Mouse (Mus musculus): ENCODE measurements around the gene Icosl. TPM values are rescaled to one million over a fixed set of nuclear protein-coding genes. Genes with fewer than 3 reads are reported as not detected.

Icosl gene
- polyA plus RNA-seq, 2 experiments: 2.2 to 2.4 TPM

DNA sequence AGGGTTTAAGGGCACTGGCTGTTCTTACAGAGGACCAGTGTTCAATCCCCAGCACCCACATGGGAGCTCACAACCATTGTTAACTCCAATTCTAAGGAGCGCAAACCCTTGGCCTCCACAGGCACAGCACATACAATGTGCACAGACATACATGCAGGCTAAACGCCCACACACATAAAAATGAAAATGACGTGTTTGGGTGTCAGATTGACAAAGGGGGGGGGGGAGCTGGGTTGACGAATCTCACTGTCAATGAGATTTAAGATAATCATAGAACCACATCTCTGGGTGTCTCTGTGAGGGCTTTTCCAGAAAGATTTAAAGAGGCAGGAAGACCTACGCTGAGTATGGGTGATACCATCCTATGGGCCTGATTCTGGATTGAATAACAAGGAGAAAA lies 57.2 kb downstream of the Icosl start:
- H3K27me3 ChIP-seq (ENCODE audit: control insufficient read depth, insufficient read depth, low read length): no peaks in the 10 kb centered on the region
- no peak for DNase-seq (ENCODE audit: low read depth in 3 of 3, low spot score in 3 of 3)
- ATAC-seq (ENCODE audit: insufficient read depth): no peak
- no peak overlapping the region for H3K4me3 ChIP-seq (ENCODE audit: insufficient read depth in 1 of 2, low read depth in 2 of 2, low read length in 2 of 2)
- H3K4me1 ChIP-seq (replicated peaks; ENCODE audit: control insufficient read depth in 2 of 2, insufficient read depth in 2 of 2, low read length in 1 of 2): peaks cover 0 to 2% of the 10 kb centered on the region in 2 experiments; a peak in 2 of 4 replicates
- H3K36me3 ChIP-seq (replicated peaks; ENCODE audit: control insufficient read depth, insufficient read depth, low read depth): no peaks in the 10 kb centered on the region
- H3K9ac ChIP-seq (replicated peaks): no peak overlapping the region
- H3K9me3 ChIP-seq (ENCODE audit: control insufficient read depth, low read length): no peaks in the 10 kb centered on the region
- TF ChIP-seq EP300 (IDR thresholded peaks at IDR 0.05; ENCODE audit: low read depth) (no peak), CTCF (IDR thresholded peaks at IDR 0.05; ENCODE audit: low read depth) (no peak)
- H3K27ac ChIP-seq: no peak overlapping the region
- 62% methylated on average over 5 of the region's 5 CpGs for WGBS (ENCODE audit: insufficient replicate concordance)
- H3K4me2 ChIP-seq (ENCODE audit: low read depth): no peak overlapping the region

DNA sequence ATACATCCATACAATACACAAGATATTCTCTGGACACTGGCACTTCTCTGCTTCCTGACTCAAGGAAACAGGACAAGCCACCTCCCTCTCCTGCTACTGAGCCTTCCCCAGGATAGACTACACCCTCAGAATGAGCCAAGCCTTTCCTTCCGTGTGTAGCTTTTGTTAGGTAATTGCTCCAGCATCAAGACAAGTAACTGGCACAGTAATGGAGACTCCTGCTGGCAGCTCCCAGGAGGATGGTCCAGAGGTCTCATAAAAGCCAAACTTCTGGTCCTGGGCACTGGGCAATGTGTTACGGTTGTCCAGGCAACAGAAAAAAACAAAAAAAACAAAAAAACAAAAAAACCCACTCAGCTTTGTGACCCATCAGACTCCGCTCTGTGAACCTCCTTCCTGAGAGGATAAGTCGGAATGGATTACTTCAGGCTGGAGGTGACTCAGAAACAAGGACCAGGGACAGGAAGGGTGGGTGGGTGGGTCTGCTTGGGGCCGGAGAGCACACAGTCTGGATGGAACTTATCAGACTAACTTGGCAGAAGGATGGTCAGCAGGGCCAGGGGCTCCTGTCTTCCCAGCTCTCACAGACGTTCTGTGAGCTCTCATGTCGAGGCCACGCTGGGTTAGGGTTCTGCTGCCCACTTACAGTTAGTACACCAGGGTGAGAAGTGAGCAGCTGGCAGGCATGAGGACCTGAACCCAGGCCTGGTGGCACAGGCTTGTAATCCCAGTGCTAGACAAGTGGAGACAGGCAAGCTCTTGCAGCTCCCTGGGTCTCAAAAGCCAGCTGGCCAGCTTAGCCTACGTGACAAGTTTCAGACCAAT lies 58.2 kb downstream of the Icosl start:
- ATAC-seq (ENCODE audit: insufficient read depth) (no peak), DNase-seq (ENCODE audit: low read depth in 3 of 3, low spot score in 3 of 3) (no peak)
- no peaks in the 10 kb centered on the region for H3K27me3 ChIP-seq (ENCODE audit: control insufficient read depth, insufficient read depth, low read length)
- H3K4me1 ChIP-seq (replicated peaks; ENCODE audit: control insufficient read depth in 2 of 2, insufficient read depth in 2 of 2, low read length in 1 of 2): peaks cover 0 to 2% of the 10 kb centered on the region in 2 experiments; a peak in 2 of 4 replicates
- WGBS (ENCODE audit: insufficient replicate concordance): 59% methylated on average over 9 of the region's 9 CpGs
- no peak overlapping the region for H3K4me3 ChIP-seq (ENCODE audit: insufficient read depth in 1 of 2, low read depth in 2 of 2, low read length in 2 of 2)
- TF ChIP-seq EP300 (IDR thresholded peaks at IDR 0.05; ENCODE audit: low read depth) (no peak), CTCF (IDR thresholded peaks at IDR 0.05; ENCODE audit: low read depth) (no peak)
- no peak overlapping the region for H3K4me2 ChIP-seq (ENCODE audit: low read depth)
- no peak overlapping the region for H3K9ac ChIP-seq (replicated peaks)
- H3K9me3 ChIP-seq (ENCODE audit: control insufficient read depth, low read length): no peaks in the 10 kb centered on the region
- no peaks in the 10 kb centered on the region for H3K36me3 ChIP-seq (replicated peaks; ENCODE audit: control insufficient read depth, insufficient read depth, low read depth)
- no peak overlapping the region for H3K27ac ChIP-seq

DNA sequence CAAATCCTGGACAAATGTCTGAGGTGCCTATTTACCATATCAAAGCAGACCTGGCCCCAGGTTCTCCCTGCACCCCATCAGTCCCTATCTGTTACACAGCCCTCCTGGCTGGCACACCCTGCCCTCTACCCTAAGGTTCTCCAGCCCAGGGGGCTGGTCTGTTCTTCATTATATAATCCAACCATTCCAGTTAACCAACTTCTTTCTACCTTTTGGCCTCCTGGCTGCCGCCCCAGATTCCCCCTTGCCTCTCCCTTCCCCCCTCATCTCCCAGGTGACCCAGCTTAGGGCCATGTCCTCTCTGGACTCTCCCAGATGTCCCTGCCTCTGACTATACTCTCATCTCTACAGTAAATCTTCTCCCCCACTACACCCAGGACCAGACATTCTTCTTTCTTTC lies 58.8 kb downstream of the Icosl start:
- 67% methylated on average over 1 of the region's 1 CpGs for WGBS (ENCODE audit: insufficient replicate concordance)
- Histone ChIP-seq H3K9ac (replicated peaks) (no peak overlapping the region), H3K4me3 (ENCODE audit: insufficient read depth in 1 of 2, low read depth in 2 of 2, low read length in 2 of 2) (no peak overlapping the region), H3K9me3 (ENCODE audit: control insufficient read depth, low read length) (no peaks in the 10 kb centered on the region), H3K27me3 (ENCODE audit: control insufficient read depth, insufficient read depth, low read length) (no peaks in the 10 kb centered on the region), H3K4me2 (ENCODE audit: low read depth) (no peak overlapping the region), H3K36me3 (replicated peaks; ENCODE audit: control insufficient read depth, insufficient read depth, low read depth) (no peaks in the 10 kb centered on the region), H3K4me1 (replicated peaks; ENCODE audit: control insufficient read depth in 2 of 2, insufficient read depth in 2 of 2, low read length in 1 of 2) (peaks cover 0 to 2% of the 10 kb centered on the region in 2 experiments; a peak in 2 of 4 replicates), H3K27ac (no peak overlapping the region)
- DNase-seq (ENCODE audit: low read depth in 3 of 3, low spot score in 3 of 3) (no peak), ATAC-seq (ENCODE audit: insufficient read depth) (no peak)
- TF ChIP-seq EP300 (IDR thresholded peaks at IDR 0.05; ENCODE audit: low read depth): no peak
- no peak for TF ChIP-seq CTCF (IDR thresholded peaks at IDR 0.05; ENCODE audit: low read depth)

DNA sequence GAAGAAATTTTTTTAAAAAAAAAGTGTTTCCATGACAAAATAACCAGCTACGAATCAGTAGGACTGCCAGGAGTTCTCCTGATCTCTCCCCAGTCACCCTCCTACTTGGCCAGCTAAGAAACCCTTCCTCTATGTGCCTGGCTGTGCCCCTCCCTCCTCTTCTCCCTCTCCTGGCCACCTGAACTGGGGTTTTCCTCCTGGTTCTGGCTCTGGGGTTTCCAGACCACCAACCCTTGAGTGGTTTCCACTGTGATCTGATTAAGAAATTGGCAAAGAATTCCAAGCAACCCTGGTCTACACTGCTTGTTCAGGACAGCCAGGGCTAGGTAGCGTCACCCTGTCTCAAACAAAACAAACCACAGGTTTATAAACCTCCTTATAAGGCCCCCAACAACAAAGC lies 59.5 kb downstream of the Icosl start:
- Histone ChIP-seq H3K9ac (replicated peaks) (no peak overlapping the region), H3K36me3 (replicated peaks; ENCODE audit: control insufficient read depth, insufficient read depth, low read depth) (no peaks in the 10 kb centered on the region), H3K9me3 (ENCODE audit: control insufficient read depth, low read length) (no peaks in the 10 kb centered on the region), H3K4me2 (ENCODE audit: low read depth) (no peak overlapping the region), H3K27ac (no peak overlapping the region), H3K4me1 (replicated peaks; ENCODE audit: control insufficient read depth in 2 of 2, insufficient read depth in 2 of 2, low read length in 1 of 2) (peaks cover 0 to 2% of the 10 kb centered on the region in 2 experiments; a peak in 2 of 4 replicates), H3K4me3 (ENCODE audit: insufficient read depth in 1 of 2, low read depth in 2 of 2, low read length in 2 of 2) (no peak overlapping the region), H3K27me3 (ENCODE audit: control insufficient read depth, insufficient read depth, low read length) (no peaks in the 10 kb centered on the region)
- ATAC-seq (ENCODE audit: insufficient read depth): no peak
- DNase-seq (ENCODE audit: low read depth in 3 of 3, low spot score in 3 of 3): no peak
- TF ChIP-seq EP300 (IDR thresholded peaks at IDR 0.05; ENCODE audit: low read depth): no peak
- TF ChIP-seq CTCF (IDR thresholded peaks at IDR 0.05; ENCODE audit: low read depth): no peak
- 53% methylated on average over 2 of the region's 2 CpGs for WGBS (ENCODE audit: insufficient replicate concordance)

DNA sequence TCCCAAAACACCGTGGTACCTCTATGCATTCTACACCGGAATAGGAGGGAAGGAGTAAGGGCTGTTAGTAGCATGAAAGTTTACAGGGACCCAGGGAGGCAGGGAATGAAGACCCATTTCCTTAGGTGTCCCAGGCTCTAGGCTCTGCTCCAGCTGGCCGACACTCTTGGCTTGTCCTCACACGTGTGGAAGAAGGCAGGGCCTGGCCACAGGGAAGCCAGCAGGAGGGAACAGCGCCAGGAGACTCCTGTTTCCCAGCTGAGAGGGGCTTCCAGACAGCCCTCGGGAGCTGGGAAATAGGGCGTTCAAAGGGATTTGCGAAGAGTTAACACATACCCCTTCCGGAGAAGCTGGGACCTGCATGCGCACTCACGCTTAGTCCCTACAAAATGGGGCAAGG lies 60.3 kb downstream of the Icosl start:
- Histone ChIP-seq H3K9me3 (ENCODE audit: control insufficient read depth, low read length) (no peaks in the 10 kb centered on the region), H3K36me3 (replicated peaks; ENCODE audit: control insufficient read depth, insufficient read depth, low read depth) (no peaks in the 10 kb centered on the region), H3K9ac (replicated peaks) (no peak overlapping the region), H3K27ac (no peak overlapping the region), H3K27me3 (ENCODE audit: control insufficient read depth, insufficient read depth, low read length) (no peaks in the 10 kb centered on the region), H3K4me1 (replicated peaks; ENCODE audit: control insufficient read depth in 2 of 2, insufficient read depth in 2 of 2, low read length in 1 of 2) (peaks cover 2 to 6% of the 10 kb centered on the region in 2 experiments; a peak in 3 of 4 replicates), H3K4me2 (ENCODE audit: low read depth) (no peak overlapping the region), H3K4me3 (ENCODE audit: insufficient read depth in 1 of 2, low read depth in 2 of 2, low read length in 2 of 2) (no peak overlapping the region)
- DNase-seq (ENCODE audit: low read depth in 3 of 3, low spot score in 3 of 3) (no peak), ATAC-seq (ENCODE audit: insufficient read depth) (no peak)
- no peak for TF ChIP-seq CTCF (IDR thresholded peaks at IDR 0.05; ENCODE audit: low read depth)
- no peak for TF ChIP-seq EP300 (IDR thresholded peaks at IDR 0.05; ENCODE audit: low read depth)
- 57% methylated on average over 11 of the region's 11 CpGs for WGBS (ENCODE audit: insufficient replicate concordance)

Measured in liver, embryonic 14.5 days (tissue).